8 mouse cellular contexts compared by ENCODE assay signal in the genomic region with DNA sequence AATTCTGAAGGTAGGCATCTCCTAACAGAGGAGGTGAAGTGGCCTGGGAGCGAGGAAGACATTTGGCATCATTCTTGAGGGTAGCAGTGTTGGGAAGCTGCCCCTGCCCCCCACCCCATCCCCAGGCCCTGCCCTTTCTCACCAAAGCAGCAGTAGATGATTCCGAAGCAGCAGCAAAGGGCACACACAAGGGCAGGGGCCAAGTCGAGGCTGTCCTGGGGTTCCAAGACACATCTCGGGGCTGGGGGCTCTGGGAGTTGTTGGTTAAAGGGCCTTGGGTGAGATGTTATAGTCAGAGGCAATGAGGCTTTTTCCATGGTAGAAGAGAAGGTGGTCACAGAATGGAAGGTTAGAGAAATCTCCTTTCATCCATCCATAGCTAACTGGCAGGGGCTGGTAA. TPM values are rescaled to one million over a fixed set of nuclear protein-coding genes. Genes with fewer than 3 reads are reported as not detected.
DNase-seq lines count a peak whose midpoint lies in the region; ATAC-seq lines count a peak whose summit lies in the region.

No protein-coding gene starts in this region.

- H3K4me1 ChIP-seq in heart, embryonic 13.5 days: peaks cover 38% of the 10 kb centered on the region
- H3K4me1 ChIP-seq in embryonic facial prominence, embryonic 11.5 days (ENCODE audit: control insufficient read depth, insufficient read depth, low read length): no peaks in the 10 kb centered on the region
- peaks cover 34% of the 10 kb centered on the region for H3K4me1 ChIP-seq in hindbrain, embryonic 14.5 days (replicated peaks; ENCODE audit: control insufficient read depth, insufficient read depth, low read length)
- peaks cover 40% of the 10 kb centered on the region for H3K4me1 ChIP-seq in midbrain, embryonic 12.5 days

- no peak for DNase-seq in heart, adult 9 months (ENCODE audit: low spot score in 2 of 2)
- no peak for DNase-seq in embryonic facial prominence, embryonic 11.5 days (ENCODE audit: low spot score)
- DNase-seq in hindbrain, embryonic 14.5 days (ENCODE audit: low spot score): no peak
- no peak for DNase-seq in layer of hippocampus, adult 9-11 months
- DNase-seq in right cerebral cortex, postnatal 25 days: no peak

- H3K9ac ChIP-seq in heart, embryonic 13.5 days: peak overlapping the region; percentile 92
- peak overlapping the region; percentile 43 for H3K9ac ChIP-seq in embryonic facial prominence, embryonic 11.5 days (replicated peaks; ENCODE audit: low read length)
- peak overlapping the region; percentile 75 for H3K9ac ChIP-seq in hindbrain, embryonic 14.5 days
- peak overlapping the region; percentile 17 for H3K9ac ChIP-seq in midbrain, embryonic 12.5 days (replicated peaks)

- ATAC-seq in heart, embryonic 13.5 days (ENCODE audit: extremely low read depth, insufficient number of reproducible peaks, low FRiP score, low TSS enrichment): no peak
- ATAC-seq in embryonic facial prominence, embryonic 11.5 days (replicated peaks; ENCODE audit: insufficient number of reproducible peaks, low FRiP score, low TSS enrichment, low read depth): no peak
- ATAC-seq in hindbrain, embryonic 14.5 days (ENCODE audit: low FRiP score): no peak
- ATAC-seq in midbrain, embryonic 12.5 days (ENCODE audit: low FRiP score, low read depth): no peak
- no peak for ATAC-seq in cerebellum, adult (ENCODE audit: insufficient number of reproducible peaks, low FRiP score, low TSS enrichment)

- H3K27ac ChIP-seq in heart, embryonic 13.5 days (replicated peaks): peak overlapping the region; percentile 97
- no peak overlapping the region for H3K27ac ChIP-seq in embryonic facial prominence, embryonic 11.5 days (replicated peaks; ENCODE audit: low read depth, low read length)
- H3K27ac ChIP-seq in hindbrain, embryonic 14.5 days: no peak overlapping the region
- no peak overlapping the region for H3K27ac ChIP-seq in midbrain, embryonic 12.5 days (replicated peaks)

- 54% methylated on average over 4 of the region's 4 CpGs for WGBS in heart, embryonic 13.5 days
- WGBS in embryonic facial prominence, embryonic 11.5 days: 44% methylated on average over 4 of the region's 4 CpGs
- WGBS in hindbrain, embryonic 14.5 days: 66% methylated on average over 4 of the region's 4 CpGs
- 55% methylated on average over 4 of the region's 4 CpGs for WGBS in midbrain, embryonic 12.5 days

- H3K27me3 ChIP-seq in heart, embryonic 13.5 days (replicated peaks): no peaks in the 10 kb centered on the region
- H3K27me3 ChIP-seq in embryonic facial prominence, embryonic 11.5 days (ENCODE audit: control insufficient read depth, insufficient read depth, low read length): no peaks in the 10 kb centered on the region
- H3K27me3 ChIP-seq in hindbrain, embryonic 14.5 days (ENCODE audit: control insufficient read depth, insufficient read depth, low read length): no peaks in the 10 kb centered on the region
- H3K27me3 ChIP-seq in midbrain, embryonic 12.5 days: no peaks in the 10 kb centered on the region

- H3K4me2 ChIP-seq in heart, embryonic 13.5 days: peak overlapping the region; percentile 78
- H3K4me2 ChIP-seq in embryonic facial prominence, embryonic 11.5 days (ENCODE audit: low read depth, low read length): peak overlapping the region; percentile 54
- peak overlapping the region; percentile 74 for H3K4me2 ChIP-seq in hindbrain, embryonic 14.5 days (replicated peaks)
- H3K4me2 ChIP-seq in midbrain, embryonic 12.5 days (replicated peaks): peak overlapping the region; percentile 86

- H3K4me3 ChIP-seq in heart, embryonic 13.5 days: peak overlapping the region; percentile 77
- H3K4me3 ChIP-seq in embryonic facial prominence, embryonic 11.5 days (ENCODE audit: low read depth, low read length): peak overlapping the region; percentile 82; the same call in 1 of the 2 replicates
- H3K4me3 ChIP-seq in hindbrain, embryonic 14.5 days (replicated peaks; ENCODE audit: low read length): peak overlapping the region; percentile 49
- peak overlapping the region; percentile 73; the same call in 1 of the 2 replicates for H3K4me3 ChIP-seq in midbrain, embryonic 12.5 days

- H3K9me3 ChIP-seq in heart, embryonic 13.5 days: no peaks in the 10 kb centered on the region
- H3K9me3 ChIP-seq in embryonic facial prominence, embryonic 11.5 days (replicated peaks; ENCODE audit: control insufficient read depth, low read length): no peaks in the 10 kb centered on the region
- no peaks in the 10 kb centered on the region for H3K9me3 ChIP-seq in hindbrain, embryonic 14.5 days (ENCODE audit: control insufficient read depth, low read length)
- no peaks in the 10 kb centered on the region for H3K9me3 ChIP-seq in midbrain, embryonic 12.5 days

- H3K36me3 ChIP-seq in heart, embryonic 13.5 days: peaks cover 61% of the 10 kb centered on the region
- no peaks in the 10 kb centered on the region for H3K36me3 ChIP-seq in embryonic facial prominence, embryonic 11.5 days (replicated peaks; ENCODE audit: control insufficient read depth, insufficient read depth, low read depth, low read length)
- H3K36me3 ChIP-seq in hindbrain, embryonic 14.5 days (replicated peaks; ENCODE audit: control insufficient read depth, insufficient read depth): peaks cover 28% of the 10 kb centered on the region
- H3K36me3 ChIP-seq in midbrain, embryonic 12.5 days: peaks cover 26% of the 10 kb centered on the region

RNA-seq across cellular contexts. Expression of gene Dnajc14, which starts 0.9 kb away (rescaled TPM):
- polyA plus RNA-seq in heart, embryonic 13.5 days (2015; fragmentation: Nextera tagmentation; extraction: Ambion mirVana): 35.3 and 38.8 TPM in 2 replicates
- polyA plus RNA-seq in embryonic facial prominence, embryonic 11.5 days (2014; fragmentation: Nextera tagmentation; extraction: Ambion mirVana): 33.8 and 35.0 TPM in 2 replicates
- polyA plus RNA-seq in hindbrain, embryonic 14.5 days (2014; fragmentation: Nextera tagmentation; extraction: Ambion mirVana): 34.6 and 35.1 TPM in 2 replicates
- polyA plus RNA-seq in midbrain, embryonic 12.5 days (2016; fragmentation: Nextera tagmentation; extraction: Ambion mirVana): 57.9 and 59.8 TPM in 2 replicates

RNA-seq across cellular contexts. Expression of gene Tmem198b, which starts 1.2 kb away (rescaled TPM):
- 18.7 and 19.0 TPM in 2 replicates for polyA plus RNA-seq in heart, embryonic 13.5 days (2015; fragmentation: Nextera tagmentation; extraction: Ambion mirVana)
- 14.2 and 14.8 TPM in 2 replicates for polyA plus RNA-seq in embryonic facial prominence, embryonic 11.5 days (2014; fragmentation: Nextera tagmentation; extraction: Ambion mirVana)
- 13.3 and 14.8 TPM in 2 replicates for polyA plus RNA-seq in hindbrain, embryonic 14.5 days (2014; fragmentation: Nextera tagmentation; extraction: Ambion mirVana)
- polyA plus RNA-seq in midbrain, embryonic 12.5 days (2016; fragmentation: Nextera tagmentation; extraction: Ambion mirVana): 21.4 and 24.0 TPM in 2 replicates

RNA-seq across cellular contexts. Expression of gene Mmp19, which starts 12.2 kb away (rescaled TPM):
- 0.87 and 1.1 TPM in 2 replicates for polyA plus RNA-seq in heart, embryonic 13.5 days (2015; fragmentation: Nextera tagmentation; extraction: Ambion mirVana)
- 0.21 and 0.24 TPM in 2 replicates for polyA plus RNA-seq in embryonic facial prominence, embryonic 11.5 days (2014; fragmentation: Nextera tagmentation; extraction: Ambion mirVana)
- 0.65 and 0.80 TPM in 2 replicates for polyA plus RNA-seq in hindbrain, embryonic 14.5 days (2014; fragmentation: Nextera tagmentation; extraction: Ambion mirVana)
- polyA plus RNA-seq in midbrain, embryonic 12.5 days (2016; fragmentation: Nextera tagmentation; extraction: Ambion mirVana): 0.61 and 0.97 TPM in 2 replicates

RNA-seq across cellular contexts. Expression of gene Sarnp, which starts 14.2 kb away (rescaled TPM):
- 164 and 175 TPM in 2 replicates for polyA plus RNA-seq in heart, embryonic 13.5 days (2015; fragmentation: Nextera tagmentation; extraction: Ambion mirVana)
- 279 and 318 TPM in 2 replicates for polyA plus RNA-seq in embryonic facial prominence, embryonic 11.5 days (2014; fragmentation: Nextera tagmentation; extraction: Ambion mirVana)
- 137 and 139 TPM in 2 replicates for polyA plus RNA-seq in hindbrain, embryonic 14.5 days (2014; fragmentation: Nextera tagmentation; extraction: Ambion mirVana)
- 217 and 219 TPM in 2 replicates for polyA plus RNA-seq in midbrain, embryonic 12.5 days (2016; fragmentation: Nextera tagmentation; extraction: Ambion mirVana)

RNA-seq across cellular contexts. Expression of gene Ormdl2, which starts 18.5 kb away (rescaled TPM):
- polyA plus RNA-seq in heart, embryonic 13.5 days (2015; fragmentation: Nextera tagmentation; extraction: Ambion mirVana): 47.2 and 50.0 TPM in 2 replicates
- 47.7 and 48.0 TPM in 2 replicates for polyA plus RNA-seq in embryonic facial prominence, embryonic 11.5 days (2014; fragmentation: Nextera tagmentation; extraction: Ambion mirVana)
- 27.8 and 28.4 TPM in 2 replicates for polyA plus RNA-seq in hindbrain, embryonic 14.5 days (2014; fragmentation: Nextera tagmentation; extraction: Ambion mirVana)
- 38.5 and 41.7 TPM in 2 replicates for polyA plus RNA-seq in midbrain, embryonic 12.5 days (2016; fragmentation: Nextera tagmentation; extraction: Ambion mirVana)

Comparison
In these comparisons a context has a peak if more than half of its experiments do, and no peak if none do; other contexts are left out.
1. H3K9ac ChIP-seq: peak in every context shown above with its lines; median percentile 92 in heart, embryonic 13.5 days; 75 in hindbrain, embryonic 14.5 days; 43 in embryonic facial prominence, embryonic 11.5 days; 17 in midbrain, embryonic 12.5 days.